Mouse (Mus musculus) myocyte (in vitro differentiated cells): Measurements from ENCODE around the gene Tada3. TPM values are rescaled to one million over a fixed set of nuclear protein-coding genes. Genes with fewer than 3 reads are reported as not detected.

Experiments
- H3K27me3 ChIP-seq: one replicate; pipeline ENCODE4 v1.6.1; 2011; ENCODE audit not compliant: control insufficient read depth, insufficient read depth, insufficient read length
- H3K36me3 ChIP-seq: one replicate; pipeline ENCODE4 v1.6.1; 2011; ENCODE audit not compliant: control insufficient read depth, insufficient read depth
- H3K4me2 ChIP-seq: one replicate; pipeline ENCODE4 v1.6.1; 2011; ENCODE audit warnings: low read depth, control low read depth
- H3K4me3 ChIP-seq: one replicate; pipeline ENCODE4 v1.5.1; 2011; ENCODE audit warnings: mild to moderate bottlenecking, control low read depth, moderate library complexity
- H3K79me2 ChIP-seq: one replicate; pipeline ENCODE4 v1.6.1; 2011; ENCODE audit not compliant: control insufficient read depth, insufficient read depth
- H3ac ChIP-seq: one replicate; pipeline ENCODE4 v1.6.1; 2011; ENCODE audit not compliant: control insufficient read depth, insufficient read length
- CEBPB ChIP-seq: IDR thresholded peaks from 2 replicates; pipeline ENCODE4 v1.6.1; 2011; ENCODE audit warnings: mild to moderate bottlenecking, moderate library complexity; ENCODE audit not compliant: poor library complexity, insufficient read depth, severe bottlenecking
- E2F4 ChIP-seq: IDR thresholded peaks from one replicate; pipeline ENCODE4 v1.6.1; 2011; ENCODE audit warnings: mild to moderate bottlenecking, control low read depth, moderate library complexity; ENCODE audit not compliant: insufficient read depth
- MAX ChIP-seq: IDR thresholded peaks from one replicate; pipeline ENCODE4 v1.6.1; 2011; ENCODE audit warnings: low read depth, mild to moderate bottlenecking, control low read depth
- MYOD1 ChIP-seq, 3 experiments: IDR thresholded peaks; one replicate each; pipeline ENCODE4 v1.6.1; 2011; ENCODE audit warnings: control low read depth in 2 of 3, low read depth in 2 of 3, mild to moderate bottlenecking in 2 of 3, moderate library complexity in 1 of 3; ENCODE audit not compliant: insufficient read length in 2 of 3, control insufficient read depth in 1 of 3
- MYOG ChIP-seq, 3 experiments: IDR thresholded peaks; one replicate each; pipeline ENCODE4 v1.6.1; 2011; ENCODE audit warnings: control low read depth in 2 of 3, low read depth in 2 of 3, mild to moderate bottlenecking in 2 of 3; ENCODE audit not compliant: insufficient read length in 2 of 3, control insufficient read depth in 1 of 3, insufficient read depth in 1 of 3
- POLR2A ChIP-seq: IDR thresholded peaks from one replicate; pipeline ENCODE4 v1.6.1; 2011; ENCODE audit warnings: low read depth, mild to moderate bottlenecking, control low read depth, moderate library complexity; ENCODE audit not compliant: insufficient read length
- POLR2AphosphoS2 ChIP-seq: IDR thresholded peaks from one replicate; pipeline ENCODE4 v1.6.1; 2011; ENCODE audit warnings: low read depth, control low read depth; ENCODE audit not compliant: insufficient read length
- REST ChIP-seq: IDR thresholded peaks from one replicate; pipeline ENCODE4 v1.6.1; 2011; ENCODE audit warnings: mild to moderate bottlenecking, control low read depth, moderate library complexity; ENCODE audit not compliant: insufficient read depth, insufficient read length
- SRF ChIP-seq: IDR thresholded peaks from one replicate; pipeline ENCODE4 v1.6.1; 2011; ENCODE audit warnings: low read depth; ENCODE audit not compliant: control insufficient read depth, insufficient read length
- TCF12 ChIP-seq: IDR thresholded peaks from one replicate; pipeline ENCODE4 v1.6.1; 2011; ENCODE audit warnings: mild to moderate bottlenecking, control low read depth; ENCODE audit not compliant: poor library complexity, insufficient read depth, severe bottlenecking
- TCF3 ChIP-seq: IDR thresholded peaks from one replicate; pipeline ENCODE4 v1.6.1; 2011; ENCODE audit warnings: low read depth, control low read depth; ENCODE audit not compliant: insufficient read length
- USF1 ChIP-seq: IDR thresholded peaks from one replicate; pipeline ENCODE4 v1.6.1; 2011; ENCODE audit warnings: low read depth, mild to moderate bottlenecking, control low read depth, moderate library complexity
- polyA plus RNA-seq: library from polyadenylated mRNA; unstranded; fragments of >200 nt; fragmentation: generic; extraction: Trizol; gene quantifications from one replicate; pipeline ENCODE4 v1.2.1, GENCODE M21; 2012; ENCODE audit warnings: missing spikeins

Gene Tada3
- polyA plus RNA-seq, 1 experiment = 32.1 TPM

- H3K4me2 ChIP-seq = peak overlapping the region; percentile 99
- H3K36me3 ChIP-seq = no peaks in the 10 kb centered on the region
- no peaks in the 10 kb centered on the region for H3K79me2 ChIP-seq
- H3K27me3 ChIP-seq = no peaks in the 10 kb centered on the region
- peak overlapping the region; percentile 14 for H3ac ChIP-seq
- peak overlapping the region; percentile 45 for H3K4me3 ChIP-seq
- TF ChIP-seq POLR2A = no peak
- peak; percentile 47 for TF ChIP-seq USF1
Observed at GRCm38 (mm10) chr6:113344321-113344720, 33.4 kb downstream of the Tada3 start.

- Histone ChIP-seq H3K36me3 (no peaks in the 10 kb centered on the region), H3K4me3 (peak within 1 kb of the TSS; percentile 45), H3K4me2 (peak within 1 kb of the TSS; percentile 99), H3ac (peak within 1 kb of the TSS; percentile 14), H3K79me2 (no peaks in the 10 kb centered on the region), H3K27me3 (no peaks in the 10 kb centered on the region)
- TF ChIP-seq CEBPB = no peak
- TF ChIP-seq POLR2AphosphoS2 = peak; percentile 93
- peak; percentile 92 for TF ChIP-seq POLR2A
- TF ChIP-seq TCF12 = no peak
- TF ChIP-seq MYOG (IDR thresholded peaks at IDR 0.05; ENCODE audit: control insufficient read depth in 1 of 3, insufficient read depth in 1 of 3, insufficient read length in 2 of 3, low read depth in 2 of 3) = no peak
- TF ChIP-seq MAX = no peak
- no peak for TF ChIP-seq REST
Observed at GRCm38 (mm10) chr6:113343177-113344092, 34.2 kb downstream of the Tada3 start, which contains the start of gene Camk1. Gene Camk1, minus strand, starts transcription at chr6:113343984.

- H3K27me3 ChIP-seq = no peaks in the 10 kb centered on the region
- TF ChIP-seq MYOG (IDR thresholded peaks at IDR 0.05; ENCODE audit: control insufficient read depth in 1 of 3, insufficient read depth in 1 of 3, insufficient read length in 2 of 3, low read depth in 2 of 3) (no peak), POLR2A (no peak)
- no peaks in the 10 kb centered on the region for H3K79me2 ChIP-seq
- H3K4me2 ChIP-seq = peak overlapping the region; percentile 99
- H3K36me3 ChIP-seq = peaks cover 4% of the 10 kb centered on the region
- no peak overlapping the region for H3ac ChIP-seq
- peak overlapping the region; percentile 45 for H3K4me3 ChIP-seq
Observed at GRCm38 (mm10) chr6:113342297-113342696, 35.4 kb downstream of the Tada3 start.

GRCm38 (mm10) chr6:113341574-113341973 lies 36.1 kb downstream of the Tada3 start:
- peaks cover 6% of the 10 kb centered on the region for H3K36me3 ChIP-seq
- H3K4me2 ChIP-seq = no peak overlapping the region
- no peaks in the 10 kb centered on the region for H3K79me2 ChIP-seq
- H3K27me3 ChIP-seq = no peaks in the 10 kb centered on the region
- no peak for TF ChIP-seq SRF
- no peak overlapping the region for H3K4me3 ChIP-seq
- H3ac ChIP-seq = no peak overlapping the region

GRCm38 (mm10) chr6:113336852-113337620 lies 40.6 kb downstream of the Tada3 start:
- no peak overlapping the region for H3K4me2 ChIP-seq
- no peak overlapping the region for H3ac ChIP-seq

More at GRCm38 (mm10) chr6:113336852-113337620, 40.6 kb downstream of the Tada3 start:
- TF ChIP-seq CEBPB = no peak
- TF ChIP-seq MAX = no peak
- TF ChIP-seq USF1 = no peak
- TF ChIP-seq REST = no peak
- no peak for TF ChIP-seq MYOD1 (IDR thresholded peaks at IDR 0.05; ENCODE audit: control insufficient read depth in 1 of 3, insufficient read length in 2 of 3, low read depth in 2 of 3)
- no peak for TF ChIP-seq TCF12
- no peak for TF ChIP-seq TCF3
- no peak for TF ChIP-seq MYOG (IDR thresholded peaks at IDR 0.05; ENCODE audit: control insufficient read depth in 1 of 3, insufficient read depth in 1 of 3, insufficient read length in 2 of 3, low read depth in 2 of 3)
- TF ChIP-seq E2F4 = no peak
- TF ChIP-seq POLR2AphosphoS2 = no peak
- no peak for TF ChIP-seq SRF
- no peak for TF ChIP-seq POLR2A
- H3K79me2 ChIP-seq = no peaks in the 10 kb centered on the region
- H3K36me3 ChIP-seq = peaks cover 11% of the 10 kb centered on the region
- H3K27me3 ChIP-seq = no peaks in the 10 kb centered on the region
- H3K4me3 ChIP-seq = no peak overlapping the region
